Mouse (Mus musculus) G1E (cell line): ENCODE measurements around the gene Elavl4.

ENCODE experiments used
- CTCF ChIP-seq: IDR thresholded peaks from 2 replicates; pipeline ENCODE4 v1.5.1; 2012; ENCODE audit warnings: low read depth, low read length, inconsistent platforms, mixed read lengths
- GATA1 ChIP-seq: IDR thresholded peaks from 2 replicates; pipeline ENCODE4 v1.6.1; 2012; ENCODE audit warnings: borderline replicate concordance, low read length, inconsistent platforms, mixed read lengths
- TAL1 ChIP-seq: conservative IDR thresholded peaks from 2 replicates; pipeline ENCODE4 v1.6.1; 2012; ENCODE audit warnings: low read depth, low read length, inconsistent platforms, mixed read lengths

DNA sequence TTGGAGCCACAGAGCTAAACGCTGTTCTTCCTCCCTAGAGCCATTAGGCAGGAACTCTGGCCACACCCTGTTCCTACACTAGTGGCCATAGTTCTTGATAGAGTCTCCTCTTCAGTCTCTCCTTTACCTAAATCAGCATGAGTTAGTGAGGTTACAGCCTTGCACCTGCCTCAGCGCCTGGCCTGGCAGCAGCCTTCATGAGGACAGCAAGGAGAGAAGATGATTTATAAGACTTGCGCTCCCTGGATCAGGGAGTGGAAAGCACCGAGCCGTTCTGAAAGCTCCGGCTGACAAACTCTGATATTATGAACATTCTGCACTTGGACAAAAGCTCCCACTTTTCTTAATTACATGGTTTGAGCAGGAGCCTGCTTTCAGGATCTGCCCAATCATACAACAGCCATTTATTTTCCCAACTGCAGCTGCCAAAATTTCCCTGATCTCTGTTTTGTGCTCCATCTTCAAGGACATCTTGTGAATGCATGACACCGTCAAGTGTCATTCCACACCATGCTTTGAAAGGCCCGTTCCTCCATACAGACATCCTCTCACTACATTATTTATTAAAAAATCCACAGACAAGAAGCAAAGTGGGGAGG lies 87.3 kb downstream of the Elavl4 start:
- TF ChIP-seq CTCF, result no peak
- no peak for TF ChIP-seq TAL1
- no peak for TF ChIP-seq GATA1
